Mouse (Mus musculus) urinary bladder, adult 18-20 months (tissue): ENCODE measurements at regions not wholly inside any gene's neighbourhood (a gene's known extent, or its start where the extent isn't known, plus 50 kb on each side); places are given as distances from the start of the nearest gene placed in this dataset.

Experiments used
- DNase-seq, 2 experiments: peaks; one replicate each; pipeline ENCODE4 v3.0.0; 2022; ENCODE audit warnings: low spot score in 2 of 2, mixed read lengths in 2 of 2

- DNase-seq: no peak
Measured at GRCm38 (mm10) chr9:13978842-13979241, 151.3 kb downstream of the Fam76b start.

GRCm38 (mm10) chr9:13987486-13987885 is 160.0 kb downstream of the Fam76b start:
- DNase-seq: no peak

GRCm38 (mm10) chr9:13988901-13989300 is 161.4 kb downstream of the Fam76b start:
- no peak for DNase-seq

- DNase-seq: no peak
Measured at GRCm38 (mm10) chr9:13990960-13991359, 163.4 kb downstream of the Fam76b start.

- DNase-seq: no peak
Measured at GRCm38 (mm10) chr9:13992728-13993127, 165.2 kb downstream of the Fam76b start.

GRCm38 (mm10) chr9:13999358-13999757 is 171.8 kb downstream of the Fam76b start:
- no peak for DNase-seq

GRCm38 (mm10) chr9:14001517-14001916 is 174.0 kb downstream of the Fam76b start:
- no peak for DNase-seq

GRCm38 (mm10) chr9:14002236-14002635 is 174.7 kb downstream of the Fam76b start:
- DNase-seq: no peak

- no peak for DNase-seq
Measured at GRCm38 (mm10) chr9:14003163-14003562, 175.6 kb downstream of the Fam76b start.

- no peak for DNase-seq
Measured at GRCm38 (mm10) chr9:14006233-14006984, 178.9 kb downstream of the Fam76b start.

GRCm38 (mm10) chr9:14009451-14009850 is 181.9 kb downstream of the Fam76b start:
- DNase-seq: no peak

GRCm38 (mm10) chr9:14010261-14010949 is 182.9 kb downstream of the Fam76b start:
- peak in 1 of 2 experiments; percentile 27 for DNase-seq

GRCm38 (mm10) chr9:14024216-14024615 is 196.7 kb downstream of the Fam76b start:
- DNase-seq: no peak

GRCm38 (mm10) chr9:14024701-14025100 is 197.2 kb downstream of the Fam76b start:
- DNase-seq: no peak

GRCm38 (mm10) chr9:14028056-14028455 is 200.5 kb downstream of the Fam76b start:
- no peak for DNase-seq

GRCm38 (mm10) chr9:14031358-14032047 is 204.0 kb downstream of the Fam76b start:
- DNase-seq: no peak

- no peak for DNase-seq
Measured at GRCm38 (mm10) chr9:14032048-14032362, 204.5 kb downstream of the Fam76b start.

GRCm38 (mm10) chr9:14035526-14035925 is 208.0 kb downstream of the Fam76b start:
- no peak for DNase-seq

GRCm38 (mm10) chr9:14041900-14042435 is 214.5 kb downstream of the Fam76b start:
- no peak for DNase-seq

- DNase-seq: no peak
Measured at GRCm38 (mm10) chr9:14048224-14048623, 220.7 kb downstream of the Fam76b start.

GRCm38 (mm10) chr9:14053704-14054103 is 221.2 kb upstream of the Sesn3 start:
- peak in 1 of 2 experiments; percentile 12 for DNase-seq

GRCm38 (mm10) chr9:14056410-14057172 is 218.3 kb upstream of the Sesn3 start:
- DNase-seq: no peak
